Mouse (Mus musculus) bone marrow macrophage, adult 2 months (primary cell): ENCODE data around the gene C2cd2l. TPM values are rescaled to one million over a fixed set of nuclear protein-coding genes. Genes with fewer than 3 reads are reported as not detected.
A peak's percentile ranks its signal among the peaks of the same experiment; 100 is the strongest.
"Not testable (repeated sequence)": the region's sequence is repeated elsewhere in the genome, so short reads cannot be mapped to it uniquely, and the experiment has no call there.

Source experiments
- H3K27ac ChIP-seq: 2 replicates; pipeline ENCODE4 v1.5.1; 2012; ENCODE audit warnings: low read depth, low read length; ENCODE audit not compliant: insufficient read depth
- H3K4me1 ChIP-seq: 2 replicates; pipeline ENCODE4 v1.6.1; 2012; ENCODE audit warnings: low read length; ENCODE audit not compliant: control insufficient read depth, insufficient read depth
- H3K4me3 ChIP-seq: 2 replicates; pipeline ENCODE4 v1.5.1; 2012; ENCODE audit warnings: mild to moderate bottlenecking, low read length, moderate library complexity; ENCODE audit not compliant: insufficient read depth
- CTCF ChIP-seq: IDR thresholded peaks from 2 replicates; pipeline ENCODE4 v1.5.1; 2012; ENCODE audit warnings: low read depth, mild to moderate bottlenecking, low read length, moderate library complexity
- POLR2A ChIP-seq: IDR thresholded peaks from 2 replicates; pipeline ENCODE4 v1.6.1; 2012; ENCODE audit warnings: mild to moderate bottlenecking, low read depth, low read length, borderline replicate concordance
- polyA plus RNA-seq: library from polyadenylated mRNA; stranded (reverse); fragments of >200 nt; gene quantifications from 2 replicates; pipeline ENCODE4 v1.2.4, GENCODE M21; 2012; ENCODE audit not compliant: missing spikeins, insufficient read depth, insufficient read length

Gene C2cd2l
- polyA plus RNA-seq, 1 experiment, result 24.0 TPM

DNA sequence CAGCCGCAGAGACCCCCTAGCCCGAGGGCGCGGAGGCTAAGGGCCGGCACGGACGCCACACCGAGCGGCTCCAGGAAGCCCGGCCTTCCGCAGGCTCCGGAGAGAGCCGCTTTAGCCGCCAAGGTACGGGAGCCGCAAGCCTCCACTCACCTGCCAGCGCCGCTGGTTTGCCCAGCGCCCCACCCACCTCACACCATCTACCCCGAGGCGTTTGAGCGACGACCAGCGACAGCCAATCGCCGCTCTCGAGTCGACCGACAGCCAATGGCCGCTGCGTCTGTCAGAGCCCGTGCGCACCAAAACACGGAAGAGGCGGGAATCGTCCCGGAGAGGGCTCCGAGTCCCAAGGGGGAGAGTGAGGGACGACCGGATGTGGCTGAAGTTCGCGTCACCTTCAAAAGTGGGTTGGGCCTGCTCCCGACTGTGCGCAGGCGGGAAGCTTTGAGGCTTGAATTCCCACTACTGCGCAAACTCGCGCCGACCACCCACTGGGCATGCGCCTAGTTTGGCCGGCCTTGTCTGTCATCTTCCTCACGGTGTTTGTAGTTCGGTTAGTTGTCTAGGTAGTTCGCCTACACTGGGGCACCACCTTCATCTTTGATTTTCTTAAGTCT, 14.5 kb downstream of the C2cd2l start, which contains the start of gene Hinfp:
TSS of gene Hinfp (minus strand) at position 206 of the 614 bp plus-strand sequence.
- H3K27ac ChIP-seq, result peak within 1 kb of the TSS; percentile 33
- TF ChIP-seq POLR2A (no peak), CTCF (no peak)
- H3K4me3 ChIP-seq, result peak within 1 kb of the TSS; percentile 71
- H3K4me1 ChIP-seq, result peaks cover 14% of the 10 kb centered on the region

DNA sequence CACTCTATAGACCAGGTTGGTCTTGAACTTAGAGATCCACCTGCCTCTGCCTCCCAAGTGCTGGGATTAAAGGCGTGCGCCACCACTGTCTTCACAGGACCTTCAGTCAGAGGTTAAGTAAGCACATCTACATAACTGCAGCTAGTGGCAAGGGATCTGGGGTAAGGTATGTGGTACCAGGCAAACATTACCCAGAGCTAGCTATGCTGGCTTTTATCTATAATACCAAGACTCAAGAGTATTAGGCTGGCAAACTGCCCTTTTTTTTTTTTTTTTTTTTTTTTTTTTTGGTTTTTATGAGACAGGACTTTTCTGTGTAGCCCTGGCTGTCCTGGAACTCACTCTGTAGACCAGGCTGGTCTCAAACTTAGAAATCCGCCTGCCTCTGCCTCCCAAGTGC, 20.1 kb downstream of the C2cd2l start:
- not testable (repeated sequence) for H3K4me1 ChIP-seq, H3K27ac ChIP-seq, H3K4me3 ChIP-seq

DNA sequence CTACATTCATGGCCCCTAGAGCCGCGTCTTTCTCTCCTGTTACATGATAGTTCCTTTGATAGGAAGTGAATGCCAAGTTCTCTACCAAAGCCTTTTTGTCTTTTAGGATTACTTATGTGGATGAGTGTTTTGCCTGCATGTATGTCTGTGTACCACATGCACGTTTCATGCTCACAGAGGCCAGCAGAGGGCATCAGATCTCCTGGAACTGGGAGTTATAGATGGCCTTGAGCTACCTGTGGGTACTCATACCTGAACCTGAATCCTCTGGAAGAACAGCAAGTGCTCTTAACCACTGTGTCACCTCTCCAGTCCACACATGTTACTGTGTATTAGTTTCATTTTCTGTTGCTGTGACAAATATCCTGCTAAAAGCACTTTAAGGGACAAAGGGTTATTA, 27.6 kb downstream of the C2cd2l start:
- Histone ChIP-seq H3K4me3 (no peak overlapping the region), H3K4me1 (no peaks in the 10 kb centered on the region; the same call in 1 of the 2 replicates), H3K27ac (no peak overlapping the region)
- no peak for TF ChIP-seq CTCF
- TF ChIP-seq POLR2A, result no peak

DNA sequence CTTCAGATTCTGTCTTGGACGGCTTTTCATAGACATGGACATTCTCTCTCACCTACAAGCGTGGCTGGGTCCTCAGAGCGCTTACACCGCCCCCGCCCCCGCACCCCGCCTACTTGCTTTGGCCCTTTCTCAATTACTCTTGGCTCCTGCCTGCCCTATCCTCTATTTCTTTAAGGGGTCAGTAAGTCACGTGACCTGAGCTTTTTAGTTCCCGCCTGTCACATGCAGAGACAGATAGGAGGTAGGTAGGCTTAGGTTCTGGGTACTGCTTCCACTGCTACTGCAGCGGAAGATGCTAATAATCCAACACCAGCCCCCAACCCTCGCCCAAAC, 31.2 kb downstream of the C2cd2l start:
- no peak overlapping the region for H3K4me3 ChIP-seq
- TF ChIP-seq POLR2A (no peak), CTCF (no peak)
- no peaks in the 10 kb centered on the region for H3K4me1 ChIP-seq
- no peak overlapping the region for H3K27ac ChIP-seq

DNA sequence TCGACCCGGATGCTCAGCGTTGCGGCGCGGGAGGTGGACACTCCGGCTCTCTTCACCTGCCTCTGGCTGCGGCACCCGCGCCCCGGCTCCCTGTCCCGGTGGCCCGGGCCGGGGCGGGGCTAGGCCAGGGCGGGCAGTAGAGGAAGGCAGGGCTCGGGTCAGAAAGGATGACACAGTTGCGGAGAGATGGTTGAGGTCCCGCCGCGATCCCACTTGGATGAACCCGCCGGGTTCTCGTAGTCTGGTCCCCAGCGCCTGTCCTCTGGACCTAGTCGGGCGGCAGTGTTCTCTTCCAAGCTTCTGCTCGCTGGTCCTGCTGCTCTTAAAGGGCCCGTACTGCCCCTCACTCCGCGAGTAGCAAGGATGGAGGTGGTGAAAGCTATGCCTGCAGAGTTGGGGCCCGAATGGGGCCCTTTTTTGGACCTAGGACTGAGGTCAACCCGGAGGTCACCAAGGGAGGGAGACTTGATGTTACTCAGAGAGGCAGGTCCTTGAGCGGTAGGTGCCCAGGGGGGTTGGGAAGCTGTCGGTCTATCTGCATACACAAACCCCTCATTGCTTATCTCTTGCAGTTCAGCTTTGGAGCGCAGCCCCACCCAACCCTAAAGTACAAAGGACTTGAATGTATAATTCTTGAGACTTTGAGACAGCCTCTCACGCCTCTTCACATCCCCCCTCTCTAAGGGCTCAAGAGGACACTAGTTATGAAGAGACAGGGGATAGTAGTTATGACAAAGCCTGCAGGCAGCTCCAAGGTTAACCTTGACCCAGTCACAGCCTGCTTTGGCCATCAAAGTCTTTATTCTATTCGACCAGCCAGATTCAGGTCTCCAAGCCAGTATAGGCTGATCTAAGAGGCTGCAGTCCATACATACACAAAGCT, 31.8 kb downstream of the C2cd2l start, which contains the start of gene Abcg4:
TSS of gene Abcg4 (minus strand) at position 540 of the 883 bp plus-strand sequence.
- Histone ChIP-seq H3K4me3 (peak within 1 kb of the TSS; percentile 6), H3K27ac (no peak within 1 kb of the TSS), H3K4me1 (no peaks in the 10 kb centered on the region)
- TF ChIP-seq CTCF (no peak), POLR2A (no peak)

DNA sequence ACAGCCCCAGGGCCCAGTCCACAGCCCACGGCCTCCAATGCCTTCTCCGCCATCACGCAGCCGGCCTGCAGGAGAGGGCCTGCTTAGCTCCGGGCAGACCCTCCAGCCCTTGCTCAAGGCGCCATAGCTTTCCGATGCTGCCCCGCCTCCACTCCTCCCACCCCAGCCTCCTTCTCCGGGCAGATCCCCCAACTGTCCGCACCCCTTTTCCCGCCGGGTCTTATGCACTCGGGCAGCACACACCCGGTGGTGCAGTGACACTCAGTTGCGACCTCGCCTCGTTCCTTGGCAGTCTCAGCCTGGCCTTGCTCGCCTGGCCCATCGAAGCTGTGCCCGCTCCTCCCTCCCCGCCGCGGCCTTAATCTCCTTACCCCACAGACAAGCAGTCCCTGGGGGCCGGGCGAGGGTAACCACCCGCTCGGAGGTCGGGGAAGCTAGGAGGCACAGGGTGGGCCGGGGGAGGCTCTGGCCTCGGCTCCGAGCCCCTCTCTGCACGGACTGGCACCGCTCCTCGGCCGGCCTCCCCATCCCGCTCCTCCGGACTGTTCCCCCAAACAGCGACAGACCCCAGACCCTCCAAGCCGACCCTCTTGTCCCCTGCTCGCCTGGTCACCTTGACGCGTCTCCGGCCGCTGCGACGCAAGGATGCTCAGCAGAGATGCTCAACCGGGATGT, 32.5 kb downstream of the C2cd2l start:
- Histone ChIP-seq H3K4me1 (no peaks in the 10 kb centered on the region), H3K4me3 (peak overlapping the region; percentile 6), H3K27ac (no peak overlapping the region)
- no peak for TF ChIP-seq CTCF
- no peak for TF ChIP-seq POLR2A

DNA sequence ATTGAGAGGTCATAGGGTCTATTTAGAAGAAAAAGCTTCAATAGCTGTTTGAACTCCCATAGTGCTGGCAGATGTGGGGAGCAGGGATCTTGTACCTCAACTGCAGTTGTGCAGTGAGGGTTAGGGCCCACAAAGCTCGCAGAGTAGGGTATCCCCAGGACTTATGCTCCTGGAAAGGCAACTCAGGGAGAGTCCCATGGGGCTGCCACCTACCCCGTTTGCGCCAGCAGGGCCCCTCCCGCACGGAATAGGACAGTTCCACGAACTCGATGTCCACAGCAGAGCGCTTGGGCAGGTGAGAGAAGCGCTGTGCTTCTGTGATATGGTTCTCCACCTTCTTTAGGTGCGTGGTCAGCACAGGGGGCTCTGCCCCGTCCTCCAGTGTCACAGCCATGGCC, 33.1 kb downstream of the C2cd2l start:
- Histone ChIP-seq H3K4me3 (no peak overlapping the region), H3K4me1 (no peaks in the 10 kb centered on the region), H3K27ac (no peak overlapping the region)
- TF ChIP-seq CTCF, result no peak
- TF ChIP-seq POLR2A, result no peak

DNA sequence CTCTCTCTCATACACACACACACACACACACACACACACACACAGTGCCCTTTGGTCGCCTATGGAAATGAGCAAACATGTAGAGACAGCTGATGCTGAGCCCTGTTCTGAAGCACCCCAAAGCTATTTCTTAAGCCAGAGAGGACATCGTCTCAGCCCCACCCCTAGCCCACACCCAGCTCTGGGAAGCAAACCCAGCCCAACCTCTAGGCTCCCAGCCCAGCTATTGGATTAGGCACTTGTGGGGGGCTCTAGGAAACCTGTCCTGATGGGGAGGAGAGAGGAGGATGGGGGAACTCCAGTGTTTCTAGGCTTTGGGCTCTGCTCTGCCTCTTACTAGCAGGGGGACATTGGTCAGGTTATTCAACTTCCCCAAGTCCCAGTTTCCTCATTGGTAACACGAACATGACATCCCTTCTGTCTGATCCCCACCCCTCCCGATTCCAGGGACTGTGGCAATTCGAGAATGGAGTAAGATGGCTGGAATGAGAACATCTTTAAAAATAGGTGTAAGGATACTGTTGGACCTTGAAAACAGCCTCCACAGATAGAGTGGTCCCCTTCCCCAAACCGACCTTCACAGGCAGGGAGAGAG, 33.7 kb downstream of the C2cd2l start:
- Histone ChIP-seq H3K4me3 (no peak overlapping the region), H3K27ac (no peak overlapping the region), H3K4me1 (no peaks in the 10 kb centered on the region)
- TF ChIP-seq POLR2A, result no peak
- TF ChIP-seq CTCF, result no peak

DNA sequence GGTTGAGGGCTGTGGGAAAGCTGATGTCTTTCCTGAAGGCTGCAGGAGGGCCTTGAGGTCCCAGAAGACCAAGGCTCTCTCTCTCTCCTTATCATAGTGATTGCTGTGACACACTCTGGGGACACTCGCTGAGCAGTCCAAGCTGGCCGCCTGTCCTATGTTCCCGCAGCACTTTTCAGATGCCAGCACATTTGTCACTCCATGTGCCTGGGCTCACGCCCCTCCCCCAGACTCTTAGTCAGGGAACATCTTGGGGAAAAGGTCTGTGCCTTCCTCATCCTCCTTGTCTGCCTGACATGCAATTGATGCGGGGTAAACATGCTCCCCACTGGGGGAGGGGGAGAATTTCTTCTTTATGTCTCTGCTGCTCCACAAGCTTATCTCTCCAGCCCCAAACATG, 36.9 kb downstream of the C2cd2l start:
- Histone ChIP-seq H3K4me1 (no peaks in the 10 kb centered on the region), H3K27ac (no peak overlapping the region), H3K4me3 (no peak overlapping the region)
- no peak for TF ChIP-seq CTCF
- no peak for TF ChIP-seq POLR2A
